Mouse (Mus musculus) layer of hippocampus, postnatal 10 days (tissue): Measurements from ENCODE around the gene Cul5. TPM values are rescaled to one million over a fixed set of nuclear protein-coding genes. Genes with fewer than 3 reads are reported as not detected.

Source experiments
- DNase-seq, 2 experiments: peaks; one replicate each; pipeline ENCODE4 v3.0.0; 2021; ENCODE audit warnings: low spot score in 2 of 2
- total RNA-seq, 2 experiments: library from RNA; stranded (reverse); gene quantifications; 2 replicates each; pipeline ENCODE4 v1.2.3; 2021

The Cul5 gene
- total RNA-seq, 2 experiments from 2014 or later, result 58.0 TPM

GRCm38 (mm10) chr9:53609306-53609967 lies 60.4 kb downstream of the Cul5 start:
- DNase-seq, result peak in 1 of 2 experiments; percentile 15

GRCm38 (mm10) chr9:53607816-53608215 lies 62.0 kb downstream of the Cul5 start:
- no peak for DNase-seq

DNA sequence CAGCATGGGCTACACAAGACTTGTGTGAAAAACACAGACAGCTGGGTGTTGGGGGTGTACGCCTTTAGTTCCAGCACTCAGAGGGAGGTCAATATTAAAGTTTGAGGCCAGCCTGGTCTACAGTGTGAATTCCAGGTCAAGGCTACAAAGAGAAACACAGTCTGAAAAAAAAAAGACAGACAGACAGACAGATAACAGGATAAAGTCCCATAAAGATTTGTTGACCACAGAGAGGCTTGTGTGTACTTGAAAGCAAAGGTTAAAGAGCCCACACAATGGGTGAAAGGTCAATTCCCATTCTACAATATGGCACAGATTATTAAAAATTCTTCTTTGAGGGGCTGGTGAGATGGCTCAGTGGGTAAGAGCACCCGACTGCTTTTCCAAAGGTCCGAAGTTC lies 62.6 kb downstream of the Cul5 start:
- no peak for DNase-seq

DNA sequence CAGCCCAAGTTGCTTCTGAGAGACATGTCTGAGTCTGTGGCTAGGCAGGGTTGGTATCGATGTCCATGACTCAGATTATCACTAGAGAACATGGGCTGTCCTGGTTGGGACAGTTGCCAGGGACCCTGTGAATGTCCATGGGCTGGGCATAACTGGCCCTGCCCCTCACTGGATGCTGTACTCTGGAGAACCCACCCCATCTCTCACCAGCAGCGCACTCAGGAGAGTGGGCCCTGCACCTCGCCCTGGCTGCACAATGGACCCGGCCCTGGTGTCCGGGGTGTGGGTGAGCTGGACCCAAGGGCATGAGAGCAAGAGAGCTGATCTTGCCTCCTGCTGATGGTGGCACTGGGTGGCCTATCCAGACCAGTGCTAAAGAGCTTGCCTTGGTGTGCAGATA lies 64.9 kb downstream of the Cul5 start:
- DNase-seq, result no peak

GRCm38 (mm10) chr9:53603849-53604248 lies 66.0 kb downstream of the Cul5 start:
- DNase-seq, result no peak

GRCm38 (mm10) chr9:53603384-53603783 lies 66.4 kb downstream of the Cul5 start:
- no peak for DNase-seq

DNA sequence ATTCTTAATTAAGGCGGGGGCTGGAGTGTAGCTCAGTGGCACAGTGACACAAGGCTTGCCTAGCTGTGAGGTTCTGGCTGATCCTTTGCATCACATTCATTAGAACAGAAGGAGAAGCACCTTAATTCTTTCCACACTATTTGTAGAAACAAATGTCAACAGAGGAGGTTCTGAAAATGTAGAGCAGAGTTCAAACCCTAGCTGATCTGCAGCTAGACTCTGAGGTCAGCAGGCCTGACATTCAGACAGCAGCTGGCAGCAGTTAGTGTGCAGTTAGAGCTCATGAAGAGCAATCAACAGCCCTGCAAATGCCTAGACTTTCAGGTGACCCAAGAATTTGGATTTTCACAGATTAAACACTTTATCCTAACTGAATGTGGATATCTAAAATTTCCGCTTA lies 68.3 kb downstream of the Cul5 start:
- no peak for DNase-seq

DNA sequence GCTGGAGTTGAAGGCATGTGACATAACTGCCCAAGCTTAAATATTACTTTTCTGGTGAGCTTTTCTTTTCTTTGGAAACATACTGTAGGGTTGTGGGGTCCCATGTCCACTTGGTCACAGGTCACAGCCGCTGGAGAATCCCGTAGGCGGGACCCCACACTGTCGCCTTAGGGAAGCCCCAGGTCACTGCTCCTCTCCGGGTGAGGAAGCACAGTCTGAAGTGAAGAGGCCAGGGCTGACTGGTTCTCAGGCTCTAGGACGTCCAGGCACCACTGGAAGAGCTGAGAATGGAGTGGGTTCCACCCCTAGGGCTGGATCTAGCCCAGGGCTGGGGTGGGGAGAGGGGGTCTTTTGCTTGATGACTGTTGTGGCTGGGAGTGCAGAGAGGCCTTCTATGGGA lies 71.2 kb downstream of the Cul5 start:
- DNase-seq, result no peak

DNA sequence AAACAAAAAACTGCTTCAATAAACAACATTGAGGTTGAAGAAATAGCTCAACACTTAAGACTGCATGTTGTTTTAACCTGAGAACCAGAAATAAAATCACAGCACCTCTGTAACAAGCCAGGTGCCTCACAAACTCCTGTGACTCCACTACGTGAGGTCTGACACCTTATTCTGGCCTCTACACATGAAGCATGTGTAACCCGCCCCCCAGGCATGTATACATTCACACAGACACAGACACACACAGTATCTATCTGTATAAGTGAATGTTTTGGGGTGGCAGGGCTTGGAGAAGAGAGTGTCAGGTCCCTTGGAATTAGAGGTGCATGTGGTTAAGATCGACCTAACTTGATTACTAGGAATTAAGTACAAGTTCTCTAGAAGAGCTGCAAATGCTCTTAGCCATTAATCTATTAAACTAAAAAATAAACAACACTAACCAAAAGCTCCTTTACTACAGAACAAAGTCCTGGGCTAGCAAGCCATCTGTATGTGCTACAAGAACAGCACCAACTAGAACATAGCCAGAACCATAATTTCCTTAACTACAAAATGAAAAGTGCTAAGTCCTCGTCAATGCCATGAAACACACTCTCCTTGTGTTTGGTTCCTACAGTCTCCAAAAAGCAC lies 72.7 kb downstream of the Cul5 start:
- DNase-seq, result no peak

- DNase-seq, result peak; percentile 74 to 76
Measured at GRCm38 (mm10) chr9:53594764-53595163, 75.0 kb downstream of the Cul5 start.

DNA sequence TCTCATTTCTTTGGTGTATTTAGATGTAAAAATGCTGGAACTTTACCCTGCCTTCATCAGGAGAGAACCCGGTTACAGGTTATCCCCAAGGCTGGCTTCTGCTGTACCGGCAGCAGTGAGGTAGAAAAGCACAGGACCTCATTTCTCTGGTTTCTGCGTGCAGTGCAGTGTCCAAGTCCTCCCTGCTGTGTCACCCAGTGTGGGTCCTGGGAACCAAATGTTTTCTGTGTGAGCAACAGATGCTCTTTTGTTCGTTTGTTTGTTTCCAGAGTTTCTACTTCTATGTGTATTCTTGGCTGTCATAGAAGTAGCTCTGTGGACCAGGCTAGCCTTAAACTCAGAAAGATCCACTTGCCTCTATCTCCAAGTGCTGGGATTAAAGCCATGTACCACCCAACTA lies 87.9 kb downstream of the Cul5 start:
- DNase-seq, result no peak

GRCm38 (mm10) chr9:53575721-53576120 lies 94.1 kb downstream of the Cul5 start:
- DNase-seq, result no peak

DNA sequence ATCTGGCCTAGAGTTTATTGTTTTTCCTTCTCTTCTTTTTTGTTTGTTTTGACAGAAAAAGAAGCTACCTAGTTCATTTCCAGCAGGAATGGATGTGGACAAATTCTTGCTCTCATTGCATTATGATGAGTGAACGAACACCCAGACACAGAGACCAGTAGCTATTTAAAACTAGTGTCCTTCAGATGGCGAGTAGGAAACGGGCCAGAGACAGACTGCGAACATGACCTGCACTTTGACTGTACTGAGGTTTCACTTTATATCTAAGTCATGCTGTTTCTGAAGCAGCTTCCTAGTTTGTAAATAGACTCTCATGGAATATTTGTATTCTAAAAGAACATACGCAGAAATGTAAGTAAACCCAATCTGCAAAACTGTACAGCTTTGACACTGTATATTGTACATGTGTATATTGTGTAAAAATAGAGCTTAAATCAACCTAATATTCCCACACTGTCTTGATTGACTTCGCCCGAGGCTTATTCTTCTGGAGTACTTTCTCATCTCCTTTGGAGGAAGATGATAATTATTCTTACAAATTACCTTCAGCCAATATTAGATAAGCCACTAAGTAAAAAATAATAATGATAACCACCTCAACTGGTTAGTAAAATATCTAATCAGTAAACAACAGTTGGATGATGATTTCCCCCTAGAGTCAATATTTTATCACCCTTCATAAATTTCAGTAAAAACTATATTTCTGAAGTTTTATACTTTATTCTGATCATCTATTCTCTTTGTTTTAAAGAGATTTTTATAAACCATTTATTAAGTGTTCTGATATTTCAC lies 97.1 kb downstream of the Cul5 start:
- DNase-seq, result no peak

DNA sequence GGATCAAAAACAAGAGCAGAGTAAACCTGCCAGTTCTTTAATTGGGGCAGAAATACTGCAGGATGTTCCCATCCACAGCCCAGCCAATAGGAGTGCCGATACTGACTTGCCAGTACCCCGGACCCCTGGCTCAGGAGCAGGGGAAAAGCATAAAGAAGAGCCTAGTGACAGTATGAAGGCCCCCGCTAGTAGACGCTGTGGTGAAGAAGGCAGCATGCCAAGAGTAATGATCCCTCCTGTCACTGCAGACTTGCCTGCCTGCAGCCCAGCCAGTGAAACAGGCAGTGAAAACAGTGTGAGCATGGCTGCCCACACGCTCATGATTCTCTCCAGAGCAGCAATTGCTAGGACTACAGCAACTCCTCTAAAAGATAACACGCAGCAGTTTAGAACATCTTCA lies 99.2 kb downstream of the Cul5 start:
- DNase-seq, result peak; percentile 36 to 54

Other genes starting within 250 kb of the Cul5 start
- gene Atm, start 133.3 kb downstream of the Cul5 start, total RNA-seq, result 10 to 100 TPM; 24.2 to 27.5 TPM
- 10 to 100 TPM; 14.3 to 16.3 TPM for gene Npat, start 133.0 kb downstream of the Cul5 start, total RNA-seq
- gene Acat1, start 59.6 kb downstream of the Cul5 start, total RNA-seq, result 100 to 1,000 TPM; 138 to 139 TPM
- 1 to 10 TPM; 1.8 to 1.9 TPM for gene Rab39, start 36.2 kb upstream of the Cul5 start, total RNA-seq
- gene Slc35f2, start 101.5 kb upstream of the Cul5 start, total RNA-seq, result 1 to 10 TPM; 9.4 to 9.8 TPM
- under 1 TPM in 1 of 2 experiments, not detected in 1; 0.33 TPM for gene Sln, start 180.2 kb upstream of the Cul5 start, total RNA-seq